Mouse (Mus musculus) lung, embryonic 14.5 days (tissue): ENCODE measurements at regions not wholly inside any gene's neighbourhood (a gene's known extent, or its start where the extent isn't known, plus 50 kb on each side); places are given as distances from the start of the nearest gene placed in this dataset.

Source experiments
- ATAC-seq: fragments of 200-750 bp; cut with Nextera tagmentation; 2 replicates; pipeline ENCODE4 v1.8.0; 2017; ENCODE audit warnings: mild to moderate bottlenecking, moderate TSS enrichment, moderate library complexity; ENCODE audit not compliant: insufficient read depth
- DNase-seq: peaks from one replicate; pipeline ENCODE4 v3.0.0-alpha.2; 2015
- H3K27ac ChIP-seq: fragments of 300-500 bp; sonication (generic); 2 replicates; pipeline ENCODE4 v1.5.1; 2014; ENCODE audit warnings: low read depth, mild to moderate bottlenecking, moderate library complexity
- H3K27me3 ChIP-seq: fragments of 300-500 bp; sonication (generic); 2 replicates; pipeline ENCODE4 v1.6.1; 2014; ENCODE audit warnings: low read length, control low read depth; ENCODE audit not compliant: insufficient read depth
- H3K36me3 ChIP-seq: fragments of 300-500 bp; sonication (generic); 2 replicates; pipeline ENCODE4 v1.6.1; 2014; ENCODE audit warnings: control low read depth; ENCODE audit not compliant: insufficient read depth
- H3K4me1 ChIP-seq: fragments of 300-500 bp; sonication (generic); 2 replicates; pipeline ENCODE4 v1.6.1; 2014; ENCODE audit warnings: antibody characterized with exemption, control low read depth; ENCODE audit not compliant: insufficient read depth
- H3K4me2 ChIP-seq: fragments of 300-500 bp; sonication (generic); 2 replicates; pipeline ENCODE4 v1.6.1; 2014; ENCODE audit warnings: mild to moderate bottlenecking
- H3K4me3 ChIP-seq: fragments of 300-500 bp; sonication (generic); 2 replicates; pipeline ENCODE4 v1.5.1; 2014; ENCODE audit warnings: low read depth, low read length
- H3K9ac ChIP-seq: fragments of 300-500 bp; sonication (generic); 2 replicates; pipeline ENCODE4 v1.6.1; 2014
- H3K9me3 ChIP-seq: fragments of 300-500 bp; sonication (generic); 2 replicates; pipeline ENCODE4 v1.6.1; 2016; ENCODE audit warnings: low read depth, low read length, control low read depth
- CTCF ChIP-seq: IDR thresholded peaks from 2 replicates; pipeline ENCODE4 v1.5.1; 2016; ENCODE audit warnings: antibody characterized with exemption, low read depth
- WGBS: fragments of 180-500 bp; shearing (Covaris S2); extraction: QIAGEN DNeasy Blood & Tissue Kit; methylation state at CpG from one replicate; pipeline ENCODE4 v1.1.7; 2014; 5-methylcytosine and 5-hydroxymethylcytosine counted together

GRCm38 (mm10) chr1:52293393-52294099 lies 60.5 kb upstream of the Gls start:
- no peak for TF ChIP-seq CTCF
- H3K4me1 ChIP-seq = peaks cover 5% of the 10 kb centered on the region; the same call in 1 of the 2 replicates
- H3K9me3 ChIP-seq = no peaks in the 10 kb centered on the region
- H3K4me3 ChIP-seq = no peak overlapping the region
- H3K27me3 ChIP-seq = no peaks in the 10 kb centered on the region
- H3K36me3 ChIP-seq = no peaks in the 10 kb centered on the region
- DNase-seq = peak; percentile 39
- ATAC-seq = no peak
- H3K27ac ChIP-seq = no peak overlapping the region
- WGBS = 73% methylated on average over 5 of the region's 5 CpGs
- no peak overlapping the region for H3K9ac ChIP-seq
- H3K4me2 ChIP-seq = no peak overlapping the region
